Mouse (Mus musculus): Measurements from ENCODE around the gene Ankk1. TPM values are rescaled to one million over a fixed set of nuclear protein-coding genes. Genes with fewer than 3 reads are reported as not detected.

Ankk1 gene
- total RNA-seq (2023): not detected in 4 replicates

DNA sequence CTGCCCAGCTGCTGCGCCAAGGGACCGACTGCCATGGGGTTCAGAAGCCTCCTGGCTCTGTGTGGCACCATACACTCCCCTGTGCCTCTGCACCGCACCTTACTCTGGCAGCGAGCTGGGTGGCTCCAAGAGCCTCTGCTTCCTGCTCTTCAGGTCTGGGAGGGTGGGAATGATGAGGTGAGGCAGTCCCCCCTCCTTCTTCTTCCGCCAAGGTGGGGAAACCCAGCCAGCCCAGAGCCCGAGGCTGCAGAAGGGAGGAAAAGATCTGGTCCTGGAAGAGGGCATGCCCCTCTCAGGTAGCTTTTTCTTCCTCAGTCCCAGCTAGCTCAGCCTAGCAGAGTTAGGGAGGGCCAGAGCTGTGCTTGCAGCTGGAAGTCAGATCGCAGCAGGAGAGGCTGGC, at the start of gene Ankk1:
Ankk1 (minus strand) TSS at position 101 of the 400 bp plus-strand sequence.

Other genes starting within 250 kb of the Ankk1 start
- gene Gm4894, start 176.5 kb downstream of the Ankk1 start, total RNA-seq (2023): not detected in 4 replicates
- gene Drd2, start 86.4 kb downstream of the Ankk1 start, total RNA-seq (2023): not detected in 4 replicates
- gene Ttc12, start 59.2 kb upstream of the Ankk1 start, total RNA-seq (2023): not detected in 4 replicates

All from B cell, adult 62 days (primary cell).